Mouse (Mus musculus): Measurements from ENCODE around the gene Ubiad1. TPM values are rescaled to one million over a fixed set of nuclear protein-coding genes. Genes with fewer than 3 reads are reported as not detected.
A peak's percentile ranks its signal among the peaks of the same experiment; 100 is the strongest.

Ubiad1 gene
- 1 to 10 TPM; 8.5 to 8.9 TPM for total RNA-seq (2021)

DNA sequence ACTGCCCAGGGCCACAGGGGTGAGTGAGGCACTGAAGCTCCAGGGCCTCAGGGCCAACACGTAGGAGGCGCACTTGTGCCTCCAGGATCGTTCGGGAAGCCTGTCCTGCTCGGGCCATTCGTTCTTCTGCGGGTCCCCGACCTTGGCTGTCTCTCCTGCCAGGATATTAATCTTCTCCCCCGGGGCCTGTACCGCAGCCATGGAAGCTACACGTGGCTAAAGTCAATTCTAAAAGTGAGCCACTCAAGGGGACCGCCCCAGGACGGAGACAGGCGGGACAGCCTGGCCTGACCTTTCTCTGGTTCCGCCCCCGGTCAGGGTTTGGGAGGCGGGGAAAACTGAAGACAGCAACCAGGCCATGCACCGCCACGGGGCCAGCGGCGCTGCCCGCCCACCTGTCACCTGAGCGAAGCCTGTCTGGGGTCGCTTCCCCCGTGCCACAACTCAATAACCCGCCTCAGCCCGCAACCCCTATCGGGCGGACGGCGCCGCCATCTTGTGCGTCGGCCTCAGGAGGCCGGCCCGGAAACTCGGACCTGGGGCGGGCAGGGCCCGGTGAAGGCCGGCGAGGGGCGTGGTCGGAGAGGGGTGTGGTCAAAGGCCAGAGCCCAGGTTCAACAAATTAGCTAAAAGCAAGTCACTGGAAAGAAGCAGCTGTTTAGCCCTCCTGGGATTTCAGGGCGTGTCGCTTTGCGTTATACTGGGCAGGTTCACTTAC, at the start of gene Ubiad1:
Gene Ubiad1 (minus strand): TSS at position 522 of the 718 bp plus-strand sequence.
- intact Hi-C loops (cut with DNase I), result no loop called here
- DNase-seq (ENCODE audit: extremely low spot score in 1 of 2, low spot score in 2 of 2), result peak; percentile 52 to 91

DNA sequence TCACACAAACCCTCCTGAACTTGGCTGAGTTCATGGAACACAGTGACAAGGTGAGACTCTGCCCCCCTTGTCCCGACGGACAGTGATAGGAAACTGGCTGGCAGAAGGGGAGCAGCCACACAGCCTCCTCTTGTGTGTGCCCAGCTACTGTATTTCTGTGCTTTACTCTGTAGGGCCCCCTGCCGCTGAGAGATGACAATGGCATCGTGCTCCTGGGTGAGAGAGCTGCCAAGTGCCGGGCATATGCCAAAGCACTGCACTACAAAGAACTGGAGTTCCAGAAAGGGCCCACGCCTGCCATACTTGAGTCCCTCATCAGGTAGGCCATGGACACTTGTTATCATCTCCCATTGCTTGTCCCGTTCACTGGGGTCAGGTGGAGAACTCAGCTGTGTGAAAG, 46.9 kb upstream of the Ubiad1 start:
- intact Hi-C loops (cut with DNase I), result no loop called here
- no peak for DNase-seq (ENCODE audit: extremely low spot score in 1 of 2, low spot score in 2 of 2)

DNA sequence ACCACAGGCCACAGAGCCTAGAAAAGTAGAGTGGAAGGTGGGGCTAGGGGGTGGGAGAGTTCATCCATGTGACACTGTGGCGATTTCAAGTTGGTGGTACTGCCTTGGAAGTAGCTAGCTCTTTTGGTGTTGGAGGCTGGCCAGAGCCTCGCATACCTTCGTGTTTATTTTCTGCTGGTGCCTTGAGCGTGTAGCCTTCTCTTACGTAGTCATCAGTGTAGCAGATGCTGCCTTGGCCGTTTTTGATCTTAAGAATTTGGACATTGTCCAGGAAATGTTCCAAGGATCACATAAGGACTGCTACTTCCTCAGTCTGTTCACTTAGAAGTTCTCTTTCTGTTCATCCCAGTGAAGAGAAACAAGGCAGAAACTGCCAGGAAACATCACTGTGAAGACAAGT, 45.9 kb upstream of the Ubiad1 start:
- intact Hi-C loops (cut with DNase I), result no loop called here

DNA sequence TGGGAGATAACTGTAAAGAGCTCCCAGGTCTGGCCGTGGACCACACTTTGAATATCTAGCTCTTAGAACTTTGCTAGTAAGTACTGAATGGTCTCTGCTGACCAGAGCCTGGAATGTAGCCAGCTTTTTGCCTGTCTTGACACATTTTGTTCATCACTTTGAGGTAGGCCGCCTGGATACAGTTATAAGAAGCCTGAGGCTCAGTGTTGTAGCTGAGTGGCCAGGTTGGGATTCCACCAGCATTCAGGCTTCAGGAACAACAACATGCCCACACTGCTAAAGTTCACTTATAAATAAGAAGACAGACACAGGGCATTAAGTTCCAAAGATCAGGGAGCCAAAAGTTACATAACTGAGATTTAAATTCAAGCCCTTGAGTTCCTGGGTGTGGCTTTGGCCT, 43.3 kb upstream of the Ubiad1 start:
- intact Hi-C loops (cut with DNase I), result no loop called here
- no peak for DNase-seq (ENCODE audit: extremely low spot score in 1 of 2, low spot score in 2 of 2)

More for the DNA sequence above, 45.9 kb upstream of the Ubiad1 start:
- peak in 1 of 2 experiments; percentile 68 for DNase-seq (ENCODE audit: extremely low spot score in 1 of 2, low spot score in 2 of 2)

DNA sequence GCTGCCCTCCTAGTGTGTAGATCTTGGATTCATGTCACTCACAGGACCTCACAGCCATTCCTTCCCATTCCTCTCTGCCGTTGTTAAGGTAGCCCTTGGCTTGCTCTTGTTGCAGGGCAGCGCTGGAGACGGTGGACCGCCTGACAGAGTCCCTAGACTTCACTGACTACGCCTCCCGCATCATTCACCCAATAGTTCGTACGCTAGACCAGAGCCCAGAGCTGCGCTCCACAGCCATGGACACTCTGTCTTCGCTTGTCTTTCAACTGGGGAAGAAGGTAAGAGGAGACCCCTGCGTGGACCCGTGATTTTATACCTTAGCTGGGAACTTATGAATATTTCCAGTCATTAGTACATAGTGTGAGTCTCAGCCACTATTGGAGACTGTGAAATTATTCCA, 39.9 kb upstream of the Ubiad1 start:
- no peak for DNase-seq (ENCODE audit: extremely low spot score in 1 of 2, low spot score in 2 of 2)
- intact Hi-C loops (cut with DNase I), result loop anchor here (5.0 kb wide), 1 partner anchor 48 kb away; no protein-coding TSS in a partner anchor

DNA sequence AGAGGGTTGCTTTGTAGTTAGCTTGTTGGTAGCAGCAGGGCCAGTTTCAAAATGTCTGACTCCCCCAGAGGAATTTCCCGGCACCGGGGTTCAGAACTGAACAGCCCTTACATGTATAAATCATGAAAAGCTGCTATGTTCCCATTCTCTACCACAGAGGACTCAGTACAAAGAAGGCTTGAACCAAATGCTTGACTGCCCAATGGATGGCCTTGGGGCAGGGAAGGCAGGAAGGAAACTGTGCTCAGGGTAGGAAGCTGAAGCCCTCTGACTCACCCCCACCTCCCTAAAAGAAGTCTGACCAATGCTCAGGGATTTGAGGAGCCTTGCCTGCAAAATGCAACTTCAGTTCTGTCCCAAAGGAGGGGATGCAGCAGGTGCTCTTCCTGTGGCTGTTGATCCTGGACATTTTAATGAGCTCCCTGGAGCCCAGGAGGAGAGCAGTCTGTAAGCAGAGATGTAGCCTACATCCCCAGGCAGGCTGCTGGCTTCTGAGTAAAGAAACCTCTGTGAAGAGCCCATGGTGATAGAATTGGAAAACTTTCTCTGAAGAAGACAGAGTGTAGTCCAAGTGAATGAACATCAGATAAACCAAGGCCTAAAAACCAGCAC, 37.1 kb upstream of the Ubiad1 start:
- intact Hi-C loops (cut with DNase I), result loop anchor here (5.0 kb wide), 1 partner anchor 51 kb away; no protein-coding TSS in a partner anchor
- DNase-seq (ENCODE audit: extremely low spot score in 1 of 2, low spot score in 2 of 2), result no peak

DNA sequence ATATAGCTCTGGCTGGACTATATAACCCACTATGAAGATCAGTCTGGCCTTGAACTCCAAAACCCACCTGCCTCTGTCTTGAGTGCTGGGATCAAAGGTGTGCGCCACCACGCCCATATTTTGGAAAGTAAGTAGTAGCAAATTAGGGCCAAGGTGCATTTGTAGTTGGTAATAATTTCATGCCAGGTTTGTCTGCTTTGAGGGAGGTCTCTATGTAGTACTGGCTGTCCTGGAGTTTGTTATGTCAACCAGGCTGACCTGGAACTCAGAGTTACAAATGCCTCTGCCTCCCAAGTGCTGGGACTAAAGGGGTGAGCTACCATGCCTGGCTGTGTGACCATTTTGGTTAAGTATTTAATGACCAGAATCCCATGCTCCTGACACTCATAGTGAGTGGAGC, 35.7 kb upstream of the Ubiad1 start:
- intact Hi-C loops (cut with DNase I), result loop anchor here (5.0 kb wide), 1 partner anchor 52 kb away; no protein-coding TSS in a partner anchor
- DNase-seq (ENCODE audit: extremely low spot score in 1 of 2, low spot score in 2 of 2), result no peak

DNA sequence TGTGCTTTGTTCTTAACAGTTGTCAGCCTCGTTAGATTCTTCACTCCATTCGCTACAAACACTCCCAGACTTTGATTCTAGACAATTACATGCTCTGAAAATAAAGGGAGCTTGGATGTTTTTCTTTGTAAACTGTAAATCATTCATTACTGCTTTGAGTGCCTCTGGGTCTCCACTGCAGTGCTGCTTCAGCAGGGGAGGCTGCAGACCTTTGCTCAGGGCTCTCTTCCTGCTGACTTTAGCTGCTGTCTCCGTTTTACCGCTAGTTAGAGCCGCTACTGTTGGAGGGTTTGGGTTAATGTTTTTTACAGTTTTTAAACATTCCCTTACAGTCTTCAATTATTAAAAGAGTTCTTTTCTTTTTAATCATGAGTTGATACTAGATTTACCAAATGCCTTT, 28.9 kb upstream of the Ubiad1 start:
- intact Hi-C loops (cut with DNase I), result no loop called here
- DNase-seq (ENCODE audit: extremely low spot score in 1 of 2, low spot score in 2 of 2), result no peak

DNA sequence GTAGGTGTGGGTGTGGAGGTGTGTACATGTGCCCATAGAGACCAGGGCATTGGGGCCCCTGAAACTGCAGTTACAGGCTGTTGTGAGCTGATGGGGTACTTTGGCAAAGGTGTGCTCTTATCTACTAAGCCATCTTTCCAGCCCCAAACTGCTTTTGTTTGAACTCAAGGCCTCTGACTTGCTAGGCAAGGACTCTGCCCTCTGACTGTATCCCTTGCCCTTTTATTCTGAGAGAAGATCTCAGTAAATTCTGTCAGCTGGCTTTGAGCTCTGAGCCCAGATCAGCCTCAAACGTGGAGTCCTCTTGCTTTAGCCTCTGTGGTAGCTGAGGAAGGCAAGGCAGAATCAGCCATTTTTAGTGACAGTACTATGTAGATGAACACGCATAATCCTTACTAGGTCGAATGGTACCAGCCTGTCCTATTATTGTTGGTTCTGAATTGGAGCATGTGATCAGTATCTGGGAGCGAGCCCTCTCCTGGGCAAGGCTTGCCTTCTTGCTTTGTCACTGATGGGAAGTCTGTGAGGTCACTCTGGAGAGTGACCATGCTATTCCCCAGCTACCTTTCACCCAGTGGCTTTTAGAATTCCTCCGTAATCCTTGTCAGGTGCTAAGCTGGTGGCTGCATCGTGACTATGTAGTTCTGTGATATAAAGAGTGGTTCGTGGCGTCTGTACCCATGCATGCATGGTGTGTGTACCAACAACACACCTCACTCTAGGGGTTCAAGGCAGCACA, 28.0 kb upstream of the Ubiad1 start:
- intact Hi-C loops (cut with DNase I), result no loop called here
- no peak for DNase-seq (ENCODE audit: extremely low spot score in 1 of 2, low spot score in 2 of 2)

DNA sequence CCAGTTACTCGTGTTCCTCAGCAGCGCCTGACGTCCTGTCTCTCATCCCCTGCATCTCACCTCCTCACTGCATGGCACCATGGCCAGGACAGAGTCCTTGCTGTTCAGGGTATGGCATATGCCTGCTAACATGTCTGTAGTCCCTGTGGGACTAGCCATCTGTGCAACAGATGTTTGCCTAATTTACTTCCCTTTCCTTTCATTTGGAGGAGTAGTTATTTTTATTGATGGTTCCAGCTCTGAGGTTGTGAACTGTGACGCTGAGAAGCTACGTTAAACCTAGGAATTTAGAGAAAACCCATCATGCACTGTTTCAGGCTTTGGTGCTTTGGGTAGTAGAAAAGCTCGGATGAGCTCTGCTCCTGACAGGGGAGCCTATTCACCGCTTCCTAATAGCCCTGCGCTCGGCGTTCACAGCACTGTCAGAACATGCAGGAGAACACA, 26.8 kb upstream of the Ubiad1 start:
- no peak for DNase-seq (ENCODE audit: extremely low spot score in 1 of 2, low spot score in 2 of 2)
- intact Hi-C loops (cut with DNase I), result no loop called here

DNA sequence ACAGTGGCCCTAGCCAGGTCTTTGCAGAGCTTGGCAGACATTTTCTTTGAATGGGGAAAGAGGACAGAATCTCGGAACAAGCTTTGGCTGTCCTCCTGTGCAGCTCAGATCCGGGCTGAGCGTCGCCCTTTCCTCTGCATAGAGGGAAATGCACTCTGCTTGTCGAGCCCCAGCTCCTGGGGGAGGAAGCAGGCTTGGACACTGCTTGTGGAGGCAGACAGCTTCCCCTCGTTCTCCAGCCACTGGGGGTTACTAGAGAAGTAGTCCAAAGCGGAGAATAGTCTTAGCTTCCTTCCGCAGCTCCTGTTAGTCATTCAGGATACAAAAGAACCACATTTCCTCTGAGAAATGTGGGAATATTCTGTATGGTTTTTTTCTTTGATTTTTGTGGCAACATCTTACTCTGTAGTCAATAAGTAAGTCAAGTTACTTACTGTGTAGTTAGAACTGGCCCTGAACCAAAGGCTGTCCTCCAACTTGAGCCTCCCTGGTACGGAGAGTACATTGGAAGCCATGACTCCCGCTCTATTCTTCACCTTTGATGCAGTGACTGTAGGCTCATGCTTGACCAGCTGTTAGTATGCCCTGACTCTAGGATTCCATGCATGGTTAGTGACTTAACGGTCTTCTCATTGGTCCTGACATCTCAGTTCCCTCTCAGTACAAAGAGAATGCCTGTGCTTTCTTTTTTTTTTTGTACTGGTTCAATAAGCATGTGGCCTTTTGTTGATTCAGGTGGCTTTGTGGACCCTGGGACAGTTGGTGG, 25.1 kb upstream of the Ubiad1 start:
- no peak for DNase-seq (ENCODE audit: extremely low spot score in 1 of 2, low spot score in 2 of 2)
- intact Hi-C loops (cut with DNase I), result no loop called here

DNA sequence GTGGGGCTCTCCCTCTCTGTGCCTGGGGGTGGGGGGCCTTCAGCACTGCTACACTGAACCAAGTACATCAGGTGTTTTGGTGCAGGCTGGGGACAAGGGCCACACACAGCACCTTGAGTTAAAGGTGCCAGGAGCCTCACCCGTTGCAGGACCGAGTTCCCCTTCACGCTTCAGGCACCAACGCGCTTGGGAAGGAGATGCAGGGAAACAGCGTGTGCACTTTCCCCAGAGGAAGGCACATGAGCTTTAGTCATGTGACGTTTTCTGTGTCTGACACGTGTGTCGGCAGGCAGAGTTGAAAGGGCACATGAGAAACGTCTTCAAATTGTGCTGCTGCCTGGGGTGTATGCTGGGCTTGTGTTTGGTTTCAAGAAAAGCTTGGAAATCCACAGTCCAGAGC, 23.8 kb upstream of the Ubiad1 start:
- no peak for DNase-seq (ENCODE audit: extremely low spot score in 1 of 2, low spot score in 2 of 2)
- intact Hi-C loops (cut with DNase I), result no loop called here

DNA sequence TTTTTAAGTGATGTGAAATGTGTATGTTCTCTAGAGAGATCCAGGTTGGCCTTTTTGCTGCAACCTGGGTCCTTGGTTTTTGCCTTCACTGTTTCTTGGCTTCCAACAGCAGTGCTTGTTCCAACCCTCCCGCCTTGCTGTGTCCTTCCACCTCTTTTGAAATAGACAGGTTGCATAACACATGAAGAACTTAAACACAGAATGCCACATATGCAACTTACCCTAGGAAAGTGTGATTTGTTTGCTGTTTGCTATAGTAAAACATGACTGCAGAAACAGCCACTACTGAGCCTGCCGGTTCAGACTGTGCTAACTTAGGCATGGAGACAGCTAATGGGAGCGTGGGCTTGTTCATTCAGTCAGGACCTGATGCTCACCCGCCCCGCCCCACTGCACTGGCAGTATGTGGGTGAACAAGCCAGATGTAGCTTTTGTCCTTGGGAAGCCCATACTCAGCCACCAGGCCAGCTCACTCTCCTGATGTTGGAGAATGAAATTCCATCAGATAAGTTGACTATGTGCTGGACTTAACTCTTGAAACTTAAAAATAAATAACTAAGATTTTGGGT, 22.0 kb upstream of the Ubiad1 start:
- intact Hi-C loops (cut with DNase I), result no loop called here
- DNase-seq (ENCODE audit: extremely low spot score in 1 of 2, low spot score in 2 of 2), result no peak

DNA sequence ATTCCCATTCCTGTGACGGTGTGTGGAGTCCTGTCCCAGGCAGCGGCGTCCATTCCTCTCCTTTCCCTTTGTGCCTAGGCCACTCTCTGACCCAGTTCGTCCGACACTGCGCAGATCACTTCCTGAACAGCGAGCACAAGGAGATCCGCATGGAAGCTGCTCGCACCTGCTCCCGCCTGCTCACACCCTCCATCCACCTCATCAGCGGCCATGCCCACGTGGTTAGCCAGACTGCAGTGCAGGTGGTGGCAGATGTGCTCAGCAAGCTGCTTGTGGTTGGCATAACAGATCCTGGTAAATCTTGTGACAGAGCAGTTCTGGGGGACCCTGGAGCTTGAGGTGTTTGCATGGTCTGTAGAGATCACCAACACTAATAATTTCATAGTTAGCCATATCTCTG, 20.3 kb upstream of the Ubiad1 start:
- intact Hi-C loops (cut with DNase I), result no loop called here

DNA sequence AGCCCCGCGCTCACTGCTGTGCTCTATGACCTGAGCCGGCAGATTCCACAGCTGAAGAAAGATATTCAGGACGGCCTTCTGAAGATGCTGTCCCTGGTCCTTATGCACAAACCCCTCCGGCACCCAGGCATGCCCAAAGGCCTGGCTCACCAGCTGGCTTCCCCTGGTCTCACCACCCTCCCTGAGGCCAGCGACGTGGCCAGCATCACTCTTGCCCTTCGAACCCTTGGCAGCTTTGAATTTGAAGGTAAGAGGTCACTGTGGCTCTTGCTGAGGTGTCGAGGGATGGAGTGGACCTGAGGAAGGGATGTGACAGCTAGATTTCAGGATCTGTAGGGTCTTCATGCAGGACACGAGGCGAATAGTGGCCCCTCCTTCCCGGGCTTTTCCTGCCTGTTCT, 19.7 kb upstream of the Ubiad1 start:
- DNase-seq (ENCODE audit: extremely low spot score in 1 of 2, low spot score in 2 of 2), result no peak
- intact Hi-C loops (cut with DNase I), result no loop called here

More for the DNA sequence above, 20.3 kb upstream of the Ubiad1 start:
- DNase-seq (ENCODE audit: extremely low spot score in 1 of 2, low spot score in 2 of 2), result no peak

DNA sequence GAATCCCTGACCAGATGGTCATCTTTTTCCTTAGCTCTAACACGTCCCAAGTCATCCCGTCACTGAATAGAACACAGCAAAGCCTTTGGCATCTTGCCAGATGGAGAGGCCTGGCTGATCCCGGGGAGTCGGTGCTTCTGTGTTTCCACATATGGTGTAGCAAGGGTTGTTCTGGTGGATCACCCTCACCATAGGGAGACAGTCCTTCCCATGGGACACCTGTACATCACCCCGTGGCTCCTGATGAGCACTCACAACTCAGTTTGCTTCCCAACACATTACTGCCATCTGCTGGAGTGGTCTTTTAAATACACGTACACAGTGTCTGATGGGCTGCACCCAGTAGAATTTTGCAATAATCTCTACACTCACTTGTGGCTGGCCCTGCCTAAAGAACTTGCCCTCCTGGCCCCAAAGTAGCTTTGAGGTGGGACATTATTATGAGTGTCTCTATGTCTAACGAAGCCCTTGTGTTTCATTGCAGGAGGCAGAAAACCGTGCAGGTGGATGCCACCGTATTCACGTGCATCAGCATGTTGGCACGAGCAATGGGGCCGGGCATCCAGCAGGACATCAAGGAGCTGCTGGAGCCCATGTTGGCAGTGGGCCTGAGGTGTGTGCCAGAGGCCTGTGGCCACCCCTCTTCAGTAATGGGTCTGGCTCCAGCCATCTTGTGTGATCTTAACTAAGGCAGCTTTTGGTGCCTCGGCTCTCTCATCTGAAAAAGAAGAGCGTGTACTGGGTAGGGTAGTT, 18.8 kb upstream of the Ubiad1 start:
- intact Hi-C loops (cut with DNase I), result no loop called here
- peak; percentile 26 to 42 for DNase-seq (ENCODE audit: extremely low spot score in 1 of 2, low spot score in 2 of 2)

DNA sequence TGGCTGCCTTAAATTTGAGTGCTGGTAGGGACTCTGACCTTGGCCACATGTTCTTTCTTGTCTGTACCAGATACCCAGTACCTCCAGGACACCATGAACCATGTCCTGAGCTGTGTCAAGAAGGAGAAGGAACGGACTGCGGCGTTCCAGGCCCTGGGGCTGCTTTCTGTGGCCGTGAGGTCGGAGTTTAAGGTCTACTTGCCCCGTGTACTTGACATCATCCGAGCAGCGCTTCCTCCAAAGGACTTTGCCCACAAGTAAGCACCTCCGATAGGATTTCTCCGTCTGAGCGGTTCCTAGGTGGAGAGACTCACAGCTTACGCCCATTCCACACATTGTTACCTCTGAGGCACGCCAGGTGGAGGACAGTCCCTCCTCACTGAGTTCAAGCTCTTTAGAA, 18.1 kb upstream of the Ubiad1 start:
- intact Hi-C loops (cut with DNase I), result no loop called here
- no peak for DNase-seq (ENCODE audit: extremely low spot score in 1 of 2, low spot score in 2 of 2)

DNA sequence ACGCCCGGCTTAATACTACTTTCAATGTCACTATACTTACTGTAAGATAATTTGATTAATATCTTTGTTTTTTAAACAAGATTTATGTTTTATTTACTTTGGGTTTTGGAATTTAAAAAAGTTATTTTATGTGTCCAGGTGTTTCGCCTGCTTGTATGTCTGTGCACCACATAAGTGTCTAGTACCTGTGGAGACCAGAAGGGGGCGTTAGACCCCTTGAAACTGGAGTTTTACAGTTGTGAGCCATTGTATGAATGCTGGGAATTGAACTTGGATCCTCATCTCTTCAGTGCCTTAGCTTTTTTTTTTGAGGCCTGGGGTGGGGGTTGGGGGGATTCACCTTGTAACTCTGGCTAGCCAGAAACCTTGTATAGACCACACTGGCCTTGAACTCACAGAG, 17.2 kb upstream of the Ubiad1 start:
- intact Hi-C loops (cut with DNase I), result no loop called here
- DNase-seq (ENCODE audit: extremely low spot score in 1 of 2, low spot score in 2 of 2), result no peak
